Mouse (Mus musculus): Measurements from ENCODE around the gene H2afb2.

Gene H2afb2

DNA sequence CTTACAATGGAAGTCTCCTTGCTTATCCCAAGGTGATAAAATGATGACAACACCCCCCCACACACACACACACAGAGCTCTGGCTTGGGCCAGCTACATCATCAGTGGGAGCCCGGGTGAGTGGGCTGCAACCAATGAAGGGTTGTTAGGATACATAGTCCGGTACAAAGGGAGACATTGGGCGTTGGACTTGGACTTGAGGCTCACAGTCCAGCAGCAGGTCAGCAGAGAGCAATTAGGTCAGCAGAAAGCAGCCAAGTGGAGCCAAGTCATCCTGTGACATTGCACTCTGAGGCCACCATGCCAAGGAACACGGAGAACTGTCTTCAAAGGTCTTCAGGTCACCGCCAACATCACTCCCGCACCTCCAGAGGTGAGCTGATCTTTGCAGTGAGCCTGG, at the start of gene H2afb2:
Gene H2afb2, plus strand, starts transcription at position 301 of the 400 bp plus-strand sequence.
- no peak for DNase-seq (ENCODE audit: low spot score)
